Mouse (Mus musculus): ENCODE measurements around the gene Snph.
A peak's percentile ranks its signal among the peaks of the same experiment; 100 is the strongest.
"Not testable (repeated sequence)": the region's sequence is repeated elsewhere in the genome, so short reads cannot be mapped to it uniquely, and the experiment has no call there.

The Snph gene

GRCm38 (mm10) chr2:151632159-151632814, at the start of gene Snph:
TSS of gene Snph (minus strand) at chr2:151632593.
- DNase-seq (ENCODE audit: low spot score in 2 of 2), result peak; percentile 8 to 13

GRCm38 (mm10) chr2:151676234-151676633, 43.8 kb upstream of the Snph start:
- no peak for DNase-seq (ENCODE audit: low spot score in 2 of 2)

- no peak for DNase-seq (ENCODE audit: low spot score in 2 of 2)
Observed at GRCm38 (mm10) chr2:151670968-151671329, 38.6 kb upstream of the Snph start.

- peak in 1 of 2 experiments; percentile 6 for DNase-seq (ENCODE audit: low spot score in 2 of 2)
Observed at GRCm38 (mm10) chr2:151670026-151670967, 37.9 kb upstream of the Snph start.

- DNase-seq (ENCODE audit: low spot score in 2 of 2), result no peak
Observed at GRCm38 (mm10) chr2:151668433-151668832, 36.0 kb upstream of the Snph start, which contains the start of gene Rad21l. TSS of gene Rad21l (minus strand) at chr2:151668533.

- DNase-seq (ENCODE audit: low spot score in 2 of 2), result no peak
Observed at GRCm38 (mm10) chr2:151652053-151652452, 19.7 kb upstream of the Snph start.

- no peak for DNase-seq (ENCODE audit: low spot score in 2 of 2)
Observed at GRCm38 (mm10) chr2:151636015-151636402, 3.6 kb upstream of the Snph start.

GRCm38 (mm10) chr2:151635362-151636014, 3.1 kb upstream of the Snph start:
- DNase-seq (ENCODE audit: low spot score in 2 of 2), result no peak

- DNase-seq (ENCODE audit: low spot score in 2 of 2), result no peak
Observed at GRCm38 (mm10) chr2:151634903-151635302, 2.5 kb upstream of the Snph start.

- DNase-seq (ENCODE audit: low spot score in 2 of 2), result no peak
Observed at GRCm38 (mm10) chr2:151632982-151633381, 589 bp upstream of the Snph start.

GRCm38 (mm10) chr2:151631406-151632158, 811 bp downstream of the Snph start:
- DNase-seq (ENCODE audit: low spot score in 2 of 2), result no peak

- DNase-seq (ENCODE audit: low spot score in 2 of 2), result no peak
Observed at GRCm38 (mm10) chr2:151629310-151629709, 3.1 kb downstream of the Snph start.

GRCm38 (mm10) chr2:151628011-151628410, 4.4 kb downstream of the Snph start:
- no peak for DNase-seq (ENCODE audit: low spot score in 2 of 2)

GRCm38 (mm10) chr2:151626296-151626695, 6.1 kb downstream of the Snph start:
- no peak for DNase-seq (ENCODE audit: low spot score in 2 of 2)

- no peak for DNase-seq (ENCODE audit: low spot score in 2 of 2)
Observed at GRCm38 (mm10) chr2:151623776-151624175, 8.6 kb downstream of the Snph start.

- no peak for DNase-seq (ENCODE audit: low spot score in 2 of 2)
Observed at GRCm38 (mm10) chr2:151616551-151617329, 15.7 kb downstream of the Snph start.

- DNase-seq (ENCODE audit: low spot score in 2 of 2), result not testable (repeated sequence)
Observed at GRCm38 (mm10) chr2:151615779-151616178, 16.6 kb downstream of the Snph start.

GRCm38 (mm10) chr2:151609974-151610373, 22.4 kb downstream of the Snph start:
- DNase-seq (ENCODE audit: low spot score in 2 of 2), result no peak

- DNase-seq (ENCODE audit: low spot score in 2 of 2), result no peak
Observed at GRCm38 (mm10) chr2:151608435-151608834, 24.0 kb downstream of the Snph start.

GRCm38 (mm10) chr2:151605437-151605987, 26.9 kb downstream of the Snph start:
- no peak for DNase-seq (ENCODE audit: low spot score in 2 of 2)

Data from spleen, postnatal 36 days (tissue).